Mouse (Mus musculus) C2C12 (cell line): ENCODE results near the gene Csnk1e. TPM values are rescaled to one million over a fixed set of nuclear protein-coding genes. Genes with fewer than 3 reads are reported as not detected.

Experiments
- H3K27me3 ChIP-seq: one replicate; pipeline ENCODE4 v1.6.1; 2011; ENCODE audit not compliant: control insufficient read depth, insufficient read depth, insufficient read length
- H3K36me3 ChIP-seq: one replicate; pipeline ENCODE4 v1.6.1; 2011; ENCODE audit not compliant: control insufficient read depth, insufficient read depth
- H3K4me3 ChIP-seq: one replicate; pipeline ENCODE4 v1.5.1; 2011; ENCODE audit warnings: mild to moderate bottlenecking, control low read depth; ENCODE audit not compliant: poor library complexity, insufficient read depth, severe bottlenecking
- H3K79me2 ChIP-seq: one replicate; pipeline ENCODE4 v1.6.1; 2011; ENCODE audit not compliant: control insufficient read depth, insufficient read depth
- H3K79me3 ChIP-seq: one replicate; pipeline ENCODE4 v1.6.1; 2011; ENCODE audit warnings: low read depth, control low read depth
- H3ac ChIP-seq: one replicate; pipeline ENCODE3; 2011; ENCODE audit warnings: low read depth; ENCODE audit not compliant: control insufficient read depth, insufficient read length
- CEBPB ChIP-seq: IDR thresholded peaks from one replicate; pipeline ENCODE4 v1.6.1; 2011; ENCODE audit warnings: low read depth, mild to moderate bottlenecking, control low read depth, moderate library complexity
- CTCF ChIP-seq: IDR thresholded peaks from one replicate; pipeline ENCODE4 v1.5.1; 2011; ENCODE audit not compliant: control insufficient read depth, insufficient read depth, insufficient read length
- FOSL1 ChIP-seq: IDR thresholded peaks from one replicate; pipeline ENCODE4 v1.8.0; 2011; ENCODE audit warnings: mild to moderate bottlenecking, low read length; ENCODE audit not compliant: poor library complexity, insufficient read depth, severe bottlenecking
- MAX ChIP-seq: IDR thresholded peaks from one replicate; pipeline ENCODE4 v1.6.1; 2011; ENCODE audit warnings: mild to moderate bottlenecking, control low read depth
- MYOD1 ChIP-seq: IDR thresholded peaks from one replicate; pipeline ENCODE4 v1.6.1; 2011; ENCODE audit warnings: low read depth; ENCODE audit not compliant: control insufficient read depth, insufficient read length
- MYOG ChIP-seq: IDR thresholded peaks from one replicate; pipeline ENCODE4 v1.6.1; 2011; ENCODE audit not compliant: control insufficient read depth, insufficient read length; ENCODE audit errors: extremely low read depth
- USF1 ChIP-seq: IDR thresholded peaks from one replicate; pipeline ENCODE4 v1.6.1; 2011; ENCODE audit warnings: low read depth, mild to moderate bottlenecking, control low read depth, moderate library complexity
- polyA plus RNA-seq: library from polyadenylated mRNA; unstranded; fragments of >200 nt; fragmentation: generic; extraction: Trizol; gene quantifications from one replicate; pipeline ENCODE4 v1.2.1, GENCODE M21; 2012; ENCODE audit warnings: missing spikeins

Gene Csnk1e
- polyA plus RNA-seq, 1 experiment, result 98.6 TPM

- Histone ChIP-seq H3K79me3 (peaks cover 37% of the 10 kb centered on the region), H3K79me2 (peaks cover 52% of the 10 kb centered on the region), H3K4me3 (peak overlapping the region; percentile 78), H3K27me3 (peaks cover 3% of the 10 kb centered on the region), H3K36me3 (peaks cover 20% of the 10 kb centered on the region), H3ac (peak overlapping the region; percentile 60)
- no peak for TF ChIP-seq USF1
- TF ChIP-seq CEBPB, result no peak
- no peak for TF ChIP-seq FOSL1
- TF ChIP-seq MYOG, result no peak
- TF ChIP-seq MYOD1, result no peak
These were observed 13.1 kb downstream of the Csnk1e start for GRCm38 (mm10) chr15:79442257-79442611.

DNA sequence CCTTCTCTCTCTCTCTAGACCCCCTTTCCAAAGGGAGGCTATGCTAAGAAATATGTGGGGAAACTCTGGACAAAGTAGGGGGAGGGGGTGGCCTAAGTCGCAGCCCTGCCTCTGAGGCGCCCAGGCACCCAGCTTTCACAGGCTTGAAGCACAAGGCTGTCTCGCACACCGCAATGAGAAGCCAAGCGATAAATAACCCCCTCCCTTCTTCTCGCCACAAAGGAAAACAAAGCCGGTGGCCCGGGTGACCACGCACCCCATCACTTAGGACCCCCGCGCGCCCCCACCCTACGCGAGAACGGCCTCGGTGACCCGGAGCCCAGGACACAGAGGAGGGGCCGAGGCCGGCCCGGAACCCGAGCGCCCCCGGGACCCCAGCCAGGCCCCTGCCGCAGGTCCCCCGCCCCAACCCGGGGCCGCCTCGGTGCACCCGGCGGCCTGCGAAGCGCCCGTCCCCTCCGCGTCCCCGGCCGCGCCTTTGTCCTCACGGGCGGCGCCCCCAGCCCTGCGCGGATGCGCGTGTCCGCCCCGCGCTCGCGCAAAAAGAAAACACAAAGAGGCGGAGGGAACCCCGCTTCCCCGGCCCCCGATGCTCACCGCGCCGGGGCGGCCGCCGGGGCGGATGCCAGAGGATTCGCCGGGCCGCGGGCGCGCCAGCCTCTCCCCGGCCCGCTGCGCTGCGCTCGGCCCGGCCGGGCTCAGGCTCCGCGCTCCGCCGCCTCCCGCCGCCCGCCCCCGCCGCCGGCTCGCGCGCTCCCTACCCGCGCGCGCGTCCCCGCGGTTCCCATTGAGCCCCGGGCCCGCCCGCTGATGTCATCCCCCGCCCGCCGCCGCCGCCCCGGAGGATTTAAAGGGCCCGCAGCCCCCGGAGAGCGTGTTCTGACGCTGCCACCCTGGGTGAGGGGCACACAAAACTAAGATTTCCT, 13.8 kb downstream of the Csnk1e start:
- Histone ChIP-seq H3K79me3 (peaks cover 43% of the 10 kb centered on the region), H3K27me3 (peaks cover 3% of the 10 kb centered on the region), H3K36me3 (peaks cover 26% of the 10 kb centered on the region), H3K79me2 (peaks cover 59% of the 10 kb centered on the region), H3ac (peak overlapping the region; percentile 78), H3K4me3 (peak overlapping the region; percentile 78)
- TF ChIP-seq CEBPB (no peak), MYOG (no peak), CTCF (no peak), FOSL1 (no peak), MYOD1 (no peak), USF1 (no peak), MAX (no peak)

GRCm38 (mm10) chr15:79440651-79441330, 14.6 kb downstream of the Csnk1e start:
- TF ChIP-seq CEBPB, result no peak
- peak; percentile 65 for TF ChIP-seq MAX
- Histone ChIP-seq H3K79me3 (peaks cover 51% of the 10 kb centered on the region), H3K27me3 (peaks cover 3% of the 10 kb centered on the region), H3K79me2 (peaks cover 67% of the 10 kb centered on the region), H3K4me3 (peak overlapping the region; percentile 78), H3ac (peak overlapping the region; percentile 78), H3K36me3 (peaks cover 34% of the 10 kb centered on the region)

DNA sequence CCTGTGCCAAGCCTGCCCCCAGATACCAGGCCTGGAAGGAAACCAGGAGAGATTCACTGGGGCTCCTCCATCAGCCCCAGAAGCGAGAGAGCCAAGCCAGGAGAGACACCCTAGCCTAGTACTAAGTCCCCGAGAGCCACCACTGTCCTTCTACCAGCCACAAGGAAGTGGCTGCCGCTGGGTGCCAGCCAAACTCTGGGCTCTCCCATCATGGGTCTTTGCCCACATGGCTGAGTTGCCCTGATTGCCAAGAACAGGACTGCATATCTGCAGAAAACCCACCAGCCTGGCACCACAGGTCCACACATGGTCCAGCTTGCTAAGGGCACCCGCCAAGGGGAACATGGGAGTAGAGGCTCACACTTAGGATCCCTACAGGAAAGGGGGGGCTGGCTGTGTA, 15.1 kb downstream of the Csnk1e start:
- Histone ChIP-seq H3K79me3 (peaks cover 52% of the 10 kb centered on the region), H3K36me3 (peaks cover 40% of the 10 kb centered on the region)

GRCm38 (mm10) chr15:79439386-79439785, 16.0 kb downstream of the Csnk1e start:
- Histone ChIP-seq H3K79me3 (peaks cover 57% of the 10 kb centered on the region), H3K4me3 (no peak overlapping the region), H3K27me3 (no peaks in the 10 kb centered on the region), H3ac (no peak overlapping the region), H3K36me3 (peaks cover 47% of the 10 kb centered on the region), H3K79me2 (peaks cover 81% of the 10 kb centered on the region)
- TF ChIP-seq MYOG (no peak), MAX (no peak), MYOD1 (no peak), USF1 (no peak), FOSL1 (no peak), CEBPB (no peak), CTCF (no peak)

More for the DNA sequence above, 15.1 kb downstream of the Csnk1e start:
- peaks cover 72% of the 10 kb centered on the region for H3K79me2 ChIP-seq
- TF ChIP-seq MYOD1 (no peak), MYOG (no peak), MAX (no peak), FOSL1 (no peak), CTCF (no peak), CEBPB (no peak), USF1 (no peak)
- H3K4me3 ChIP-seq, result peak overlapping the region; percentile 78
- peaks cover 2% of the 10 kb centered on the region for H3K27me3 ChIP-seq
- H3ac ChIP-seq, result peak overlapping the region; percentile 19

GRCm38 (mm10) chr15:79438816-79439215, 16.6 kb downstream of the Csnk1e start:
- Histone ChIP-seq H3ac (no peak overlapping the region), H3K27me3 (no peaks in the 10 kb centered on the region), H3K79me2 (peaks cover 86% of the 10 kb centered on the region), H3K79me3 (peaks cover 63% of the 10 kb centered on the region), H3K4me3 (no peak overlapping the region), H3K36me3 (peaks cover 53% of the 10 kb centered on the region)
- TF ChIP-seq MYOD1, result no peak
- no peak for TF ChIP-seq USF1
- TF ChIP-seq MYOG, result no peak
- TF ChIP-seq CTCF, result no peak
- TF ChIP-seq FOSL1, result no peak
- TF ChIP-seq CEBPB, result no peak
- TF ChIP-seq MAX, result no peak
